Mouse (Mus musculus) granulocyte monocyte progenitor cell, adult 5-6 weeks (primary cell): Measurements from ENCODE around the gene Nubp2. TPM values are rescaled to one million over a fixed set of nuclear protein-coding genes. Genes with fewer than 3 reads are reported as not detected.

Source experiments
- total RNA-seq, 2 experiments: library from RNA; stranded (forward) in 1 of 2; stranded (reverse) in 1 of 2; fragments of 200-712, 200-1000 nt in 1 of 2; fragments of >200 nt in 1 of 2; fragmentation: Nextera tagmentation in 1 of 2; gene quantifications; 2 replicates each; pipeline ENCODE4 v1.2.3; 2014 to 2017

Gene Nubp2
- total RNA-seq, 2 experiments from 2014 or later: 42.8 to 108 TPM

Other genes starting within 250 kb of the Nubp2 start
- 0.45 and 1.0 TPM in 2 replicates for gene Slc9a3r2, start 236.0 kb downstream of the Nubp2 start, total RNA-seq (2014; fragmentation: Nextera tagmentation)
- 1.8 and 3.0 TPM in 2 replicates for gene Slc9a3r2, start 236.0 kb downstream of the Nubp2 start, total RNA-seq (2017)
- not detected in 2 replicates for gene Npw, start 227.9 kb downstream of the Nubp2 start, total RNA-seq (2014; fragmentation: Nextera tagmentation)
- 0.82 TPM in 1 of 2 replicates, not detected in the other for gene Npw, start 227.9 kb downstream of the Nubp2 start, total RNA-seq (2017)
- gene Zfp598, start 216.7 kb downstream of the Nubp2 start, total RNA-seq (2014; fragmentation: Nextera tagmentation): 18.2 and 40.4 TPM in 2 replicates
- 16.1 and 17.8 TPM in 2 replicates for gene Zfp598, start 216.7 kb downstream of the Nubp2 start, total RNA-seq (2017)
- not detected in 2 replicates for gene Syngr3, start 196.4 kb downstream of the Nubp2 start, total RNA-seq (2014; fragmentation: Nextera tagmentation)
- not detected in 2 replicates for gene Syngr3, start 196.4 kb downstream of the Nubp2 start, total RNA-seq (2017)
- 28.9 and 33.2 TPM in 2 replicates for gene Gfer, start 190.2 kb downstream of the Nubp2 start, total RNA-seq (2014; fragmentation: Nextera tagmentation)
- 45.1 and 64.0 TPM in 2 replicates for gene Gfer, start 190.2 kb downstream of the Nubp2 start, total RNA-seq (2017)
- gene Noxo1, start 190.1 kb downstream of the Nubp2 start, total RNA-seq (2014; fragmentation: Nextera tagmentation): 1.4 TPM in 1 of 2 replicates, not detected in the other
- gene Noxo1, start 190.1 kb downstream of the Nubp2 start, total RNA-seq (2017): 0.60 and 2.1 TPM in 2 replicates
- gene Tbl3, start 178.7 kb downstream of the Nubp2 start, total RNA-seq (2014; fragmentation: Nextera tagmentation): 39.5 and 44.5 TPM in 2 replicates
- 44.1 and 54.9 TPM in 2 replicates for gene Tbl3, start 178.7 kb downstream of the Nubp2 start, total RNA-seq (2017)
- gene Rnf151, start 168.3 kb downstream of the Nubp2 start, total RNA-seq (2014; fragmentation: Nextera tagmentation): 1.2 TPM in 1 of 2 replicates, not detected in the other
- not detected in 2 replicates for gene Rnf151, start 168.3 kb downstream of the Nubp2 start, total RNA-seq (2017)
- gene Rps2, start 168.2 kb downstream of the Nubp2 start, total RNA-seq (2014; fragmentation: Nextera tagmentation): 4,639 and 4,919 TPM in 2 replicates
- 1,990 and 2,495 TPM in 2 replicates for gene Rps2, start 168.2 kb downstream of the Nubp2 start, total RNA-seq (2017)
- 247 and 248 TPM in 2 replicates for gene Ndufb10, start 161.9 kb downstream of the Nubp2 start, total RNA-seq (2014; fragmentation: Nextera tagmentation)
- gene Ndufb10, start 161.9 kb downstream of the Nubp2 start, total RNA-seq (2017): 237 and 286 TPM in 2 replicates
- gene Rpl3l, start 158.5 kb downstream of the Nubp2 start, total RNA-seq (2014; fragmentation: Nextera tagmentation): 0.73 TPM in 1 of 2 replicates, not detected in the other
- 0.52 TPM in 1 of 2 replicates, not detected in the other for gene Rpl3l, start 158.5 kb downstream of the Nubp2 start, total RNA-seq (2017)
- gene Msrb1, start 149.7 kb downstream of the Nubp2 start, total RNA-seq (2014; fragmentation: Nextera tagmentation): 255 and 331 TPM in 2 replicates
- gene Msrb1, start 149.7 kb downstream of the Nubp2 start, total RNA-seq (2017): 160 and 195 TPM in 2 replicates
- not detected in 2 replicates for gene Hs3st6, start 133.4 kb downstream of the Nubp2 start, total RNA-seq (2014; fragmentation: Nextera tagmentation)
- gene Hs3st6, start 133.4 kb downstream of the Nubp2 start, total RNA-seq (2017): not detected in 2 replicates
- not detected in 2 replicates for gene Meiob, start 82.1 kb downstream of the Nubp2 start, total RNA-seq (2014; fragmentation: Nextera tagmentation)
- not detected in 2 replicates for gene Meiob, start 82.1 kb downstream of the Nubp2 start, total RNA-seq (2017)
- 35.3 and 46.1 TPM in 2 replicates for gene Hagh, start 46.2 kb downstream of the Nubp2 start, total RNA-seq (2014; fragmentation: Nextera tagmentation)
- gene Hagh, start 46.2 kb downstream of the Nubp2 start, total RNA-seq (2017): 18.2 and 45.8 TPM in 2 replicates
- 13.7 and 15.1 TPM in 2 replicates for gene Fahd1, start 36.0 kb downstream of the Nubp2 start, total RNA-seq (2014; fragmentation: Nextera tagmentation)
- 11.4 and 14.3 TPM in 2 replicates for gene Fahd1, start 36.0 kb downstream of the Nubp2 start, total RNA-seq (2017)
- not detected in 2 replicates for gene Igfals, start 20.4 kb downstream of the Nubp2 start, total RNA-seq (2014; fragmentation: Nextera tagmentation)
- gene Igfals, start 20.4 kb downstream of the Nubp2 start, total RNA-seq (2017): not detected in 2 replicates
- gene Spsb3, start 294 bp upstream of the Nubp2 start, total RNA-seq (2014; fragmentation: Nextera tagmentation): 15.7 and 29.3 TPM in 2 replicates
- gene Spsb3, start 294 bp upstream of the Nubp2 start, total RNA-seq (2017): 10.4 and 15.8 TPM in 2 replicates
- 8.9 and 15.1 TPM in 2 replicates for gene Eme2, start 8.7 kb upstream of the Nubp2 start, total RNA-seq (2014; fragmentation: Nextera tagmentation)
- 12.5 and 14.9 TPM in 2 replicates for gene Eme2, start 8.7 kb upstream of the Nubp2 start, total RNA-seq (2017)
- gene Mrps34, start 8.8 kb upstream of the Nubp2 start, total RNA-seq (2014; fragmentation: Nextera tagmentation): 62.0 and 75.0 TPM in 2 replicates
- gene Mrps34, start 8.8 kb upstream of the Nubp2 start, total RNA-seq (2017): 36.7 and 41.9 TPM in 2 replicates
- 18.8 and 22.9 TPM in 2 replicates for gene Nme3, start 10.2 kb upstream of the Nubp2 start, total RNA-seq (2014; fragmentation: Nextera tagmentation)
- 21.2 and 27.1 TPM in 2 replicates for gene Nme3, start 10.2 kb upstream of the Nubp2 start, total RNA-seq (2017)
- 49.0 and 84.5 TPM in 2 replicates for gene Mapk8ip3, start 50.6 kb upstream of the Nubp2 start, total RNA-seq (2014; fragmentation: Nextera tagmentation)
- gene Mapk8ip3, start 50.6 kb upstream of the Nubp2 start, total RNA-seq (2017): 18.2 and 21.0 TPM in 2 replicates
- 109 and 130 TPM in 2 replicates for gene Jpt2, start 74.3 kb upstream of the Nubp2 start, total RNA-seq (2014; fragmentation: Nextera tagmentation)
- 104 and 114 TPM in 2 replicates for gene Jpt2, start 74.3 kb upstream of the Nubp2 start, total RNA-seq (2017)
- gene Cramp1l, start 129.4 kb upstream of the Nubp2 start, total RNA-seq (2014; fragmentation: Nextera tagmentation): 27.3 and 27.6 TPM in 2 replicates
- 7.8 and 8.2 TPM in 2 replicates for gene Cramp1l, start 129.4 kb upstream of the Nubp2 start, total RNA-seq (2017)
- gene Ift140, start 129.7 kb upstream of the Nubp2 start, total RNA-seq (2014; fragmentation: Nextera tagmentation): 12.3 and 22.1 TPM in 2 replicates
- gene Ift140, start 129.7 kb upstream of the Nubp2 start, total RNA-seq (2017): 15.6 and 28.8 TPM in 2 replicates
- not detected in 2 replicates for gene Tmem204, start 197.2 kb upstream of the Nubp2 start, total RNA-seq (2014; fragmentation: Nextera tagmentation)
- gene Tmem204, start 197.2 kb upstream of the Nubp2 start, total RNA-seq (2017): not detected in 2 replicates
- gene Telo2, start 229.6 kb upstream of the Nubp2 start, total RNA-seq (2014; fragmentation: Nextera tagmentation): 49.8 and 55.9 TPM in 2 replicates
- 21.8 and 37.3 TPM in 2 replicates for gene Telo2, start 229.6 kb upstream of the Nubp2 start, total RNA-seq (2017)
- gene Ptx4, start 234.4 kb upstream of the Nubp2 start, total RNA-seq (2014; fragmentation: Nextera tagmentation): not detected in 2 replicates
- gene Ptx4, start 234.4 kb upstream of the Nubp2 start, total RNA-seq (2017): not detected in 2 replicates
- 12.1 and 18.9 TPM in 2 replicates for gene Clcn7, start 247.0 kb upstream of the Nubp2 start, total RNA-seq (2014; fragmentation: Nextera tagmentation)
- 11.3 and 12.6 TPM in 2 replicates for gene Clcn7, start 247.0 kb upstream of the Nubp2 start, total RNA-seq (2017)